Mouse (Mus musculus) heart, embryonic 16.5 days (tissue): ENCODE data around the gene Cdkal1. TPM values are rescaled to one million over a fixed set of nuclear protein-coding genes. Genes with fewer than 3 reads are reported as not detected.
A peak's percentile ranks its signal among the peaks of the same experiment; 100 is the strongest.

Experiments used
- ATAC-seq: fragments of 200-750 bp; cut with Nextera tagmentation; replicated peaks from 2 replicates; pipeline ENCODE4 v1.8.0; 2017; ENCODE audit warnings: moderate number of reproducible peaks; ENCODE audit not compliant: insufficient read depth, low FRiP score; ENCODE audit errors: extremely low read depth
- H3K27ac ChIP-seq: fragments of 300-500 bp; sonication (generic); 2 replicates; pipeline ENCODE4 v1.5.1; 2014; ENCODE audit warnings: mild to moderate bottlenecking, low read length, control low read depth, moderate library complexity
- H3K27me3 ChIP-seq: fragments of 300-500 bp; sonication (generic); 2 replicates; pipeline ENCODE4 v1.6.1; 2014; ENCODE audit warnings: low read length, mixed read lengths; ENCODE audit not compliant: control insufficient read depth, insufficient read depth
- H3K36me3 ChIP-seq: fragments of 300-500 bp; sonication (generic); 2 replicates; pipeline ENCODE4 v1.6.1; 2014; ENCODE audit not compliant: control insufficient read depth, insufficient read depth
- H3K4me1 ChIP-seq: fragments of 300-500 bp; sonication (generic); 2 replicates; pipeline ENCODE4 v1.6.1; 2014; ENCODE audit warnings: low read length, mixed read lengths; ENCODE audit not compliant: control insufficient read depth, insufficient read depth
- H3K4me2 ChIP-seq: fragments of 300-500 bp; sonication (generic); 2 replicates; pipeline ENCODE4 v1.6.1; 2014; ENCODE audit warnings: low read depth, mild to moderate bottlenecking, control low read depth, low read length
- H3K4me3 ChIP-seq: fragments of 300-500 bp; sonication (generic); 2 replicates; pipeline ENCODE4 v1.5.1; 2014; ENCODE audit warnings: mild to moderate bottlenecking, control low read depth, low read length
- H3K9ac ChIP-seq: fragments of 300-500 bp; sonication (generic); 2 replicates; pipeline ENCODE4 v1.6.1; 2014; ENCODE audit warnings: low read length, control low read depth
- H3K9me3 ChIP-seq: fragments of 300-500 bp; sonication (generic); replicated peaks from 2 replicates; pipeline ENCODE4 v1.6.1; 2016; ENCODE audit warnings: low read length; ENCODE audit not compliant: control insufficient read depth
- WGBS: fragments of 180-500 bp; shearing (Covaris S2); extraction: QIAGEN DNeasy Blood & Tissue Kit; methylation state at CpG from one replicate; pipeline ENCODE4 v1.1.7; 2014; 5-methylcytosine and 5-hydroxymethylcytosine counted together
- polyA plus RNA-seq: library from polyadenylated mRNA; unstranded; fragments of >200 nt; fragmentation: Nextera tagmentation; extraction: Ambion mirVana; gene quantifications from 2 replicates; pipeline ENCODE4 v1.2.1, GENCODE M21; 2015

The Cdkal1 gene
- polyA plus RNA-seq, 1 experiment from 2014 or later: 27.2 TPM

GRCm38 (mm10) chr13:29615987-29616386, 239.5 kb downstream of the Cdkal1 start:
- H3K4me1 ChIP-seq: peaks cover 38% of the 10 kb centered on the region

GRCm38 (mm10) chr13:29615081-29615480, 240.4 kb downstream of the Cdkal1 start:
- H3K4me1 ChIP-seq: peaks cover 38% of the 10 kb centered on the region
- H3K27me3 ChIP-seq: no peaks in the 10 kb centered on the region
- H3K4me2 ChIP-seq: no peak overlapping the region
- WGBS: 57% methylated on average over 7 of the region's 7 CpGs
- no peaks in the 10 kb centered on the region for H3K36me3 ChIP-seq
- H3K9ac ChIP-seq: no peak overlapping the region
- H3K4me3 ChIP-seq: no peak overlapping the region
- no peak overlapping the region for H3K27ac ChIP-seq
- no peaks in the 10 kb centered on the region for H3K9me3 ChIP-seq
- ATAC-seq: no peak

More at GRCm38 (mm10) chr13:29615987-29616386, 239.5 kb downstream of the Cdkal1 start:
- H3K9me3 ChIP-seq: no peaks in the 10 kb centered on the region
- H3K27me3 ChIP-seq: no peaks in the 10 kb centered on the region
- H3K27ac ChIP-seq: 0 out of 2 replicates have a peak overlapping the region, but pooled peaks have one; percentile 10
- no peak overlapping the region for H3K9ac ChIP-seq
- ATAC-seq: no peak
- no peak overlapping the region for H3K4me3 ChIP-seq
- H3K4me2 ChIP-seq: no peak overlapping the region
- no peaks in the 10 kb centered on the region for H3K36me3 ChIP-seq
- 73% methylated on average over 3 of the region's 3 CpGs for WGBS

- Histone ChIP-seq H3K4me1 (peaks cover 31% of the 10 kb centered on the region), H3K27me3 (no peaks in the 10 kb centered on the region), H3K36me3 (no peaks in the 10 kb centered on the region), H3K9me3 (no peaks in the 10 kb centered on the region), H3K4me3 (no peak overlapping the region), H3K9ac (peak overlapping the region; percentile 18; the same call in 1 of the 2 replicates), H3K4me2 (no peak overlapping the region), H3K27ac (peak overlapping the region; percentile 84)
- 29% methylated on average over 13 of the region's 13 CpGs for WGBS
- ATAC-seq: peak; percentile 64
These were observed 245.2 kb downstream of the Cdkal1 start for GRCm38 (mm10) chr13:29610051-29610931.

- peak overlapping the region; percentile 60 for H3K27ac ChIP-seq
These were observed 246.0 kb downstream of the Cdkal1 start for GRCm38 (mm10) chr13:29609441-29609840.

GRCm38 (mm10) chr13:29604241-29604640, 251.2 kb downstream of the Cdkal1 start:
- H3K4me1 ChIP-seq: no peaks in the 10 kb centered on the region
- no peaks in the 10 kb centered on the region for H3K36me3 ChIP-seq
- 0 out of 2 replicates have a peak, but pooled peaks cover 3% of the 10 kb centered on the region for H3K9me3 ChIP-seq
- ATAC-seq: no peak; the same call in 1 of the 2 replicates
- WGBS: 27% methylated on average over 6 of the region's 7 CpGs
- H3K4me3 ChIP-seq: no peak overlapping the region
- H3K4me2 ChIP-seq: no peak overlapping the region
- no peak overlapping the region for H3K27ac ChIP-seq
- H3K9ac ChIP-seq: no peak overlapping the region
- H3K27me3 ChIP-seq: no peaks in the 10 kb centered on the region

More at GRCm38 (mm10) chr13:29609441-29609840, 246.0 kb downstream of the Cdkal1 start:
- Histone ChIP-seq H3K27me3 (no peaks in the 10 kb centered on the region), H3K4me3 (no peak overlapping the region), H3K4me1 (peaks cover 28% of the 10 kb centered on the region), H3K4me2 (no peak overlapping the region), H3K9me3 (no peaks in the 10 kb centered on the region), H3K9ac (no peak overlapping the region), H3K36me3 (no peaks in the 10 kb centered on the region)
- WGBS: 70% methylated on average over 5 of the region's 5 CpGs
- no peak for ATAC-seq

- H3K36me3 ChIP-seq: no peaks in the 10 kb centered on the region
- no peak overlapping the region for H3K4me2 ChIP-seq
- WGBS: 91% methylated on average over 6 of the region's 6 CpGs
- H3K9me3 ChIP-seq: 0 out of 2 replicates have a peak, but pooled peaks cover 3% of the 10 kb centered on the region
- H3K4me1 ChIP-seq: no peaks in the 10 kb centered on the region
- no peak for ATAC-seq
- no peak overlapping the region for H3K4me3 ChIP-seq
- no peaks in the 10 kb centered on the region for H3K27me3 ChIP-seq
- H3K27ac ChIP-seq: no peak overlapping the region
- no peak overlapping the region for H3K9ac ChIP-seq
These were observed 251.9 kb downstream of the Cdkal1 start for GRCm38 (mm10) chr13:29603597-29603996.

GRCm38 (mm10) chr13:29601033-29601432, 254.4 kb downstream of the Cdkal1 start:
- 97% methylated on average over 2 of the region's 2 CpGs for WGBS
- H3K9ac ChIP-seq: no peak overlapping the region
- no peak overlapping the region for H3K4me3 ChIP-seq
- no peak for ATAC-seq
- H3K4me1 ChIP-seq: no peaks in the 10 kb centered on the region
- no peak overlapping the region for H3K4me2 ChIP-seq
- H3K27me3 ChIP-seq: no peaks in the 10 kb centered on the region
- no peak overlapping the region for H3K27ac ChIP-seq
- 0 out of 2 replicates have a peak, but pooled peaks cover 3% of the 10 kb centered on the region for H3K9me3 ChIP-seq
- no peaks in the 10 kb centered on the region for H3K36me3 ChIP-seq

GRCm38 (mm10) chr13:29599646-29600045, 255.8 kb downstream of the Cdkal1 start:
- no peaks in the 10 kb centered on the region for H3K4me1 ChIP-seq
- 0 out of 2 replicates have a peak, but pooled peaks cover 3% of the 10 kb centered on the region for H3K9me3 ChIP-seq
- H3K4me3 ChIP-seq: no peak overlapping the region
- H3K36me3 ChIP-seq: no peaks in the 10 kb centered on the region
- H3K4me2 ChIP-seq: no peak overlapping the region
- no peak overlapping the region for H3K9ac ChIP-seq
- no peak overlapping the region for H3K27ac ChIP-seq
- ATAC-seq: no peak
- WGBS: 74% methylated on average over 2 of the region's 2 CpGs
- no peaks in the 10 kb centered on the region for H3K27me3 ChIP-seq

- peaks cover 7% of the 10 kb centered on the region for H3K9me3 ChIP-seq
- no peak overlapping the region for H3K4me2 ChIP-seq
- no peak overlapping the region for H3K9ac ChIP-seq
- 0 out of 2 replicates have a peak, but pooled peaks have one; percentile 14 for ATAC-seq
- H3K27ac ChIP-seq: no peak overlapping the region
- H3K4me3 ChIP-seq: no peak overlapping the region
- H3K4me1 ChIP-seq: no peaks in the 10 kb centered on the region
- WGBS: 63% methylated on average over 3 of the region's 3 CpGs
- H3K36me3 ChIP-seq: peaks cover 3% of the 10 kb centered on the region
- no peaks in the 10 kb centered on the region for H3K27me3 ChIP-seq
These were observed 258.7 kb downstream of the Cdkal1 start for GRCm38 (mm10) chr13:29596735-29597134.
